Mouse (Mus musculus): ENCODE results near the gene Rxylt1. TPM values are rescaled to one million over a fixed set of nuclear protein-coding genes. Genes with fewer than 3 reads are reported as not detected.

Rxylt1 gene
- total RNA-seq, 2 experiments from 2014 or later: 32.9 to 34.1 TPM

DNA sequence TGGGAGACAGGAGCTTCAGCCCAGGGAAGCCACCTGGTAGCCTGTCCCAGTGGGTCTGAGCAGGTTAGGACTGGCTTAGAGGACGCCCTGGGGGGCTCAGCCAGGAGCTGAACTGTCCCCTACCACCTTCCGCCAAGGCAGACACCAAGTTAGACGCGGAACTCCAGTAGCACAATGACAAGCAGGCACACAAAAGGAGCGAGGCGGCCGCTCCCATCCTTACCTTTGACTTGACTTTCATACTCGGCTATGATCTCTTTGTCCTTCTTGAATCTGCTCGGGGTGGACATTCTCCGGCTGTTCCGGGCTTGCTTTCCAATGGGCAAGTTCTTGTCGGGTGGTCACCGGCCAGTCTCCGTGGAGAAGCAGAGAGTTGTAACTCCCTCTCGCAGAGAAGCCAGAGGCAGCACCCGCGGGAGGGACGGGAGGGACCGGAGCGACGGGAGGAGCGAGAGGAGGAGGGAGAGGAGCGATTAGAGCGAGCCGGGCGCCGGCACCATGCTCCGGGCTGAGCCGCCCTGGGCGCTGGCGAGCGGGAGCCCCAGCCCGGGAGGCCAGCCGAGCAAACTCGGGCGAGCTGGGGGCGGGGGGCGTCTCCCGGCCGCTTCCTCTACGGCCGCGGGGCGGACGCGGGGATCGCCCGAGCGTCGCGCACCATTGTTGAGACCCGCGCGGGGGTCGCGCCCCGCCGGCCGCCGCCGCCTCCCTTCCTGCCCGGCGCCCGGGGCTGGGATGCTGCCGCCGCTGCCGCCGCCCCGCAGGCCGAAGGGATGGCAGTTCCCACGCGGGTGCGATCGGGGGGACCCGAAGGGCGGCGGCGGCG lies 50.1 kb downstream of the Rxylt1 start, which contains the start of gene Srgap1:
Srgap1 (minus strand) TSS at position 412 of the 823 bp plus-strand sequence.
- intact Hi-C loops (cut with DNase I): loop anchor here (1.0 to 5.0 kb wide), 3 partner anchors 75 to 276 kb away; no protein-coding TSS in a partner anchor
- peak; percentile 31 for DNase-seq (ENCODE audit: low spot score)

DNA sequence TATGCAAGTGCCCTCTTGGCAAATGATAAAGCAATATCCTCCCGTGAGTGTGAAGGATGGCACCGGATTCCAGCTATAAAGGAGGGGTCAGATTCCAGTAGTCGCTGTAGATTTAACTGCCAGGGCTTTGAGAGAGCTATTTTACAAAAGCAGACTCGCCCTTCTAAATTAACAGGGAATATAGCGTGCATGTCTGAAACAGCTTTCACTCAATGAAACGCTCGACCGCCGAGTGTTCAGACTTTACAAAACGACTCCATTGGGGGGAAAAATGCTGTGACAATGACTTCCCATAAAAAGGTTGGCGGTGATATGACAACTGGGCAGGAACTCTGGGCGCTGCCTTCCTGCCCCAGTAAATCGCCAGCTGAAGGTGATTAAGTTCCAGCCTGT lies 50.7 kb downstream of the Rxylt1 start:
- no peak for DNase-seq (ENCODE audit: low spot score)
- intact Hi-C loops (cut with DNase I): loop anchor here (5.0 kb wide), 2 partner anchors 74 to 139 kb away; no protein-coding TSS in a partner anchor

DNA sequence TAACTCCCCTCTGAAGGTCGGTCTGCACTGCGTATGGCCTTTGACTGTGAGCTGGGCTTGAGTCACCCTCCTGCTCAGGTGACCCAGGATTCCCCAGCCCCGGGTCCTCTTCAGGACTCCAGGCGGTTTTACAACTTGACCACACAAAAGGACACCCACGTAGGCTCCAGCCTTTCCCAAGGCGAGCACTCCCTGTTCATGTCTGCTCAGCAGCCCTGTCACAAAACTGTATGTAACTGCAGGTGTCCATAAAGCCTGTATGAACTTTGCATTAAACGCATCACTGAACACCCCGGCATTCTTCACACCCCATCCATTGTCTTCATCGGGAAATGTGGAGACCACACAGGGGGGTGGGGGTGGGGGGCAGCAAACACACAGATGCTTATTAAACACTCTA lies 51.2 kb downstream of the Rxylt1 start:
- intact Hi-C loops (cut with DNase I): loop anchor here (5.0 kb wide), 2 partner anchors 74 to 139 kb away; no protein-coding TSS in a partner anchor
- no peak for DNase-seq (ENCODE audit: low spot score)

DNA sequence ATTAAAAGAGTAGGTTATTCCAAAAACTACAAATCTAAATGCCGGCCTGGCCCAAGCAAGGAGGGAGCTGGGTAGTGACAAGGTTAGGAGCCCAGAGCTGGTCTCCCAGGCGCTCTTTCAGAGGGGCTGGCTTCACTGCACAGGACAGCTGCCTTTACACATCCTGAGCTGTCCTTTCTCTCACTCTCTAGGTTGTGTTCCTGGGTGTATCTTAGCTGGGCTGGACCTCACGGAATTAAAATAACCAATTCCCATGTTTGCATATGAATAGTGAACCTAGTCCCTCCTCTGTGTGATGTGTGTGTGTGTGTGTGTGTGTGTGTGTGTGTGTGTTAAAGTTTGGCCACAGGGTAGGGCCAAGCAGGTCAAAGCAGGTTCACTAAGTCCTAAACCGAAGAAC lies 52.2 kb downstream of the Rxylt1 start:
- DNase-seq (ENCODE audit: low spot score): no peak
- intact Hi-C loops (cut with DNase I): loop anchor here (5.0 kb wide), 2 partner anchors 73 to 138 kb away; no protein-coding TSS in a partner anchor

- no peak for DNase-seq (ENCODE audit: low spot score)
- intact Hi-C loops (cut with DNase I): no loop called here
Observed at GRCm38 (mm10) chr10:122040372-122040771, 56.8 kb downstream of the Rxylt1 start.

GRCm38 (mm10) chr10:122039566-122039965 lies 57.6 kb downstream of the Rxylt1 start:
- intact Hi-C loops (cut with DNase I): no loop called here

DNA sequence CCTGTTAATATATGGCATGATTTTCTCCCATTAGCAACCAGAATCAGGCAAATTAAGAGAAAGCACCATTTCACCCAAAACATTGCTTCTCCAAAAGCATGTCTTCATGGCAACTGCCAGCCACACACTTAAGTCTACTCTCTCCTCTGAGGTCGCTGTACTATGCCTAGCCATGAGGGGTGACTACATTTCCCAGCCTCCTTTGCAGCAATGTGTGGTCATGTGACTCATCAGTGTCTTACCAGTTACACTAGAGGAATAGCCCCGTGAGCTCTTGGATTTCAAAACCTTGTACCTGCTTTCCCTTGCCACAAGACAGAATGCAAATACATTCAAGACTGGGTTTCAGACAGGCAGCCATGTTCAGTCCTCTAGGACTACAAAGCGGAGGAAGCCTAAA lies 58.6 kb downstream of the Rxylt1 start:
- no peak for DNase-seq (ENCODE audit: low spot score)
- intact Hi-C loops (cut with DNase I): no loop called here

More at GRCm38 (mm10) chr10:122039566-122039965, 57.6 kb downstream of the Rxylt1 start:
- no peak for DNase-seq (ENCODE audit: low spot score)

- intact Hi-C loops (cut with DNase I): no loop called here
- DNase-seq (ENCODE audit: low spot score): no peak
Observed at GRCm38 (mm10) chr10:122033271-122033670, 63.9 kb downstream of the Rxylt1 start.

DNA sequence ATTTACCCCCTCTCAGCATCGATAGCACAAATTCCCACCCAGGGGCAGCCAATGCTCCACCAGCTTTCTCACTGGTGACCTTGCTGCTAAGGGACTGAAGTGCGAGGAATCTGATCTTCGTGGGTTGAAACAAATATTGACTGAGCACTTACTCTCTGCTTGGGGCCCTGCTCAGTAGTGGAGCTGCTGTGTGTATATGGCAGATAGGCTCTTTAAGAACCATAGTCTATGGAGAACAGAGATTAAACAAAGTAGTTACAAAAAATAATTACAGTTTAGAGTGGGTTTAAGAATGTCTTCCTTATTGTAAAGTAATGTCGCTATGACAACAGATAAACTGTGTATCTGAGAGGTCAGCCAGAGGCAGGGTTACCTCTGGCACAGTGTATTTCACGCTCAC lies 66.8 kb downstream of the Rxylt1 start:
- no peak for DNase-seq (ENCODE audit: low spot score)
- intact Hi-C loops (cut with DNase I): no loop called here

DNA sequence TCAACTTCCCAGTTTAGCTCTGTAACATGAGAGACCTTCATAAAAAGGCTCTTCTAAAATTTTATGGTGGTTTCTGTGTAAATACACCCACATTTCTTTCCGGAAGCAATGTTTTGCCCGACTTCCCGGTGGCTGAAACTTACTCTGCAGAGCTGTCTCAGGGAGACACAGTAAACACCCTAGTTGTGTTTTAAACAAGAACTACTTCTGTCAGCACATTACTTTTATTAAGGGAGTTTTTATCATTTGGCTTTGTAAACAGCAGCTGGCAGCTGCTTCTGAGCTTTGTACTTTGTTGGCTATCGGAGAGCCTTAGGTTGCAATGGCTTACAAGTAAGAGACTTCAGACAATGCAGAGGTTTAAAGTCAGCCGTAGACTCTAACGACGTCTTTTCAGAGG lies 67.4 kb downstream of the Rxylt1 start:
- intact Hi-C loops (cut with DNase I): no loop called here
- no peak for DNase-seq (ENCODE audit: low spot score)

Other genes with a start within 250 kb of the Rxylt1 start
- gene Srgap1, start 50.1 kb downstream of the Rxylt1 start, total RNA-seq (2021): 1 to 10 TPM; 2.0 to 2.4 TPM